Mouse (Mus musculus): ENCODE data around the gene Arpp21. TPM values are rescaled to one million over a fixed set of nuclear protein-coding genes. Genes with fewer than 3 reads are reported as not detected.

Gene Arpp21
- polyA plus RNA-seq, 1 experiment from 2014 or later = 0.82 TPM

DNA sequence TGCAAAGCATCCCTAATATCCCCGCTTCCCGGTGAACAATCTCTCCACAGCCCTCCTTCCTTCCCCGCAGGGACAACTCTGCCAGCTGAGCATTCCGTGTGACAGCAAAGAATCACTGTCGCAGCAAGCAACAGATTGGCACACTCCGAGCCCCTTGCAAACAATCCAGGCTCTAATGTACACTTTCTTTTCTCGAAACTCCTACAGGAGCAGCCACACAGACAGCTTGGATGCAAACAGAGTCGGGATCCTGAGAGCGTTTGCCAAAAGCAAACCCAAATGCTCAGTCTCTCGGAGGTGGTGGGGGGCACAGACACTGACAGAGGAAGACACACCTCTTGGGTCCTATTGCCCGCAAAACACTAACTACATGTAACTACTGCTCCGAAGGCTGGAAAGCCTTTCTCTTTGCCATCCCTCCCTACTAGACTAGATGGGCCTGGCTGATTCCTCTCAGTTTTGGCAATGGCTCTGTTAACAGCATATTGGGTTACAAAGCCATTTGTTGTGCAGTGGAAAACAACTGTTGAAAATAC, 47.3 kb downstream of the Arpp21 start:
- Histone ChIP-seq H3K9ac (ENCODE audit: low read depth, low read length) (no peak overlapping the region), H3K27me3 (replicated peaks; ENCODE audit: control insufficient read depth, insufficient read depth, low read length) (no peaks in the 10 kb centered on the region), H3K9me3 (ENCODE audit: control insufficient read depth) (no peaks in the 10 kb centered on the region), H3K36me3 (ENCODE audit: control insufficient read depth, insufficient read depth) (no peaks in the 10 kb centered on the region), H3K27ac (ENCODE audit: low read depth, low read length) (no peak overlapping the region), H3K4me1 (replicated peaks; ENCODE audit: control insufficient read depth, insufficient read depth, low read length) (no peaks in the 10 kb centered on the region), H3K4me2 (replicated peaks; ENCODE audit: low read depth) (no peak overlapping the region), H3K4me3 (ENCODE audit: low read depth, low read length) (no peak overlapping the region)
- no peak for TF ChIP-seq CTCF (IDR thresholded peaks at IDR 0.05; ENCODE audit: low read depth)
- no peak for ATAC-seq
- 55% methylated on average over 12 of the region's 12 CpGs for WGBS

DNA sequence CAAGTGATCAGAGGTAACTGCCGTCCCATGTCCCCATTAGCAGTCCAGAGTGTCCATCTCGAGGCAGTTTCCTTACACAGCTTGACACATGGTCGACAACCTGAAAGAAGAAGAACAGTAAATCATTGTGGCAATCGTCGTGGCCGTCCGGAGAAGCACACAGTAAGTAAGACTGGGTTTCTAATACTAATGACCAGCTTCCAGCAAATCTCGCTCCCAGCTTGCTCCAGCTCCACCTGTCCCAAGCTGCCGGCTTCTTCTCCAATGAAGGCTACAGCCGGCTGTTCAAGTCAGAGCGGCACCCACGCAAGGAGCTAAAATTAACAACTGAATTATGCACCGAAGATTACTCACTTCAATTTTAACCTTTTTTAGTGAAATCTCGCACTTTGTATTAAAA, 48.1 kb downstream of the Arpp21 start:
- H3K4me1 ChIP-seq (replicated peaks; ENCODE audit: control insufficient read depth, insufficient read depth, low read length) = no peaks in the 10 kb centered on the region
- no peak overlapping the region for H3K4me2 ChIP-seq (replicated peaks; ENCODE audit: low read depth)
- H3K27ac ChIP-seq (ENCODE audit: low read depth, low read length) = no peak overlapping the region
- no peak for TF ChIP-seq CTCF (IDR thresholded peaks at IDR 0.05; ENCODE audit: low read depth)
- no peak for ATAC-seq
- H3K36me3 ChIP-seq (ENCODE audit: control insufficient read depth, insufficient read depth) = no peaks in the 10 kb centered on the region
- 58% methylated on average over 14 of the region's 14 CpGs for WGBS
- no peaks in the 10 kb centered on the region for H3K9me3 ChIP-seq (ENCODE audit: control insufficient read depth)
- H3K4me3 ChIP-seq (ENCODE audit: low read depth, low read length) = no peak overlapping the region
- no peak overlapping the region for H3K9ac ChIP-seq (ENCODE audit: low read depth, low read length)
- no peaks in the 10 kb centered on the region for H3K27me3 ChIP-seq (replicated peaks; ENCODE audit: control insufficient read depth, insufficient read depth, low read length)

DNA sequence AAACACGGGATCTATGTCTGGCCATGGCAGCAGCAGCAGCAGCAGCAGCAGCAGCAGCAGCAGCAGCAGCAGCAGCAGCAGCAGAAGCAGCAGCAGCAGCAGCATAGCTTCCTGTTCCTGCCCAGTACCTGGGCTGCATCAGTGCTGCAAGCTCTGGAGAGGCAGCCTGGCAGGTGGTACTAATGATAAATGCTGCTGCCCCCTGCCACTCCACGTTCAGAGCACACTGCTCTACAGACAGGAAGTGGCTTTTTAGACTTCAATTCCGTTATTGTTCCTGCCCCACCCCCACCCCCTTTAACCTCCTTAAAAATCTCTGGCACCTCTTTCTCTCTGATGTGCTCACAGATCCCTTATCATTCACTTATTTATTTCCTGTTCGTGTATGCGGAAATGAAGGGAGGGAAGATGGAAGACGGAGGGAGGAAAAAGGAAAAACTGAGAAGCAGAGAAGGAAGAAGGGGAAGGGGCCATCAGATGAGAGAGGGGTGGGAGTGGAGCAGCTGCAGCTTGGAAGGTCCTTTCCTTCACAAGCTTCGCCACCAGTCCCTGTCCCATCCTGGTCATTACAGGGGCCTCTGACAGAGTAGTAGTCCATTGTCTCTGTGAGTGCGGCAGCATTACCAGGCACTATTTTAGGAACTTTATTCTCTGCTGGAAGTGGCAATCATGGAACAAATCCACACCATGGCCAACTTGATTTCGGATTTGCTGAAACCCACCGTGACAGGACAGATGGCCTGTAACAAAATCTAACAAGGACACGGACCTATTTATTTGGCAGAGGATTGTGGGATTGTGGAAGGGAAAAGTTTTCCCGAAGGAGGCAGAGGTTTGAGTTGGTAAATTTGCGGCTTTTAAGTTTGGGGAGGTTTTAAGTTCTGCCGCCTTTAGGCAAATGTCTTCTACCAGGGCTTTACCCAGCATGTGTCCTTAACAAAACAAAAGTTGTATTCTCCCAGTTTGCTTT, 49.1 kb downstream of the Arpp21 start:
- H3K27ac ChIP-seq (ENCODE audit: low read depth, low read length) = no peak overlapping the region
- H3K27me3 ChIP-seq (replicated peaks; ENCODE audit: control insufficient read depth, insufficient read depth, low read length) = no peaks in the 10 kb centered on the region
- no peak overlapping the region for H3K4me3 ChIP-seq (ENCODE audit: low read depth, low read length)
- H3K9me3 ChIP-seq (ENCODE audit: control insufficient read depth) = no peaks in the 10 kb centered on the region
- no peak overlapping the region for H3K9ac ChIP-seq (ENCODE audit: low read depth, low read length)
- no peak for ATAC-seq
- H3K36me3 ChIP-seq (ENCODE audit: control insufficient read depth, insufficient read depth) = no peaks in the 10 kb centered on the region
- H3K4me1 ChIP-seq (replicated peaks; ENCODE audit: control insufficient read depth, insufficient read depth, low read length) = no peaks in the 10 kb centered on the region
- no peak overlapping the region for H3K4me2 ChIP-seq (replicated peaks; ENCODE audit: low read depth)
- TF ChIP-seq CTCF (IDR thresholded peaks at IDR 0.05; ENCODE audit: low read depth) = no peak
- WGBS = 21% methylated on average over 14 of the region's 14 CpGs

DNA sequence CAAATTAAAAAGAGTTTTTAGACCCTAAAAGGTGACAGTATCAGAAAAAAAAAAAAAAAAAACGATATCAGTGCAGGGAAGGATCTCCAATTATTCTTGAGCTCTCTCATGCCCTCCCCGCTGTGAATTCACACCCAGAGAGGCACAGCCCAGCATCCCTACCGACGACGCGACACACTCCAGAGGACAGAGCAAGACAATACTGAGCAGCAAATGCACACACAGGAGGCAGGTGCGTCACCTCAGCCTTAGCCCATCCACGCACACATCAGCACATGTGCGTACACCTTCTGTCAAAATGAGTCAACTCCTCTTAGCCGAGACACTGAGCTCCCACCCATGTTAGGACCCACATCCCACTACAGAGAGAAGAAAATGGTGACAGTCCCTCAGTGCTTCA, 50.0 kb downstream of the Arpp21 start:
- H3K27me3 ChIP-seq (replicated peaks; ENCODE audit: control insufficient read depth, insufficient read depth, low read length) = no peaks in the 10 kb centered on the region
- no peak for TF ChIP-seq CTCF (IDR thresholded peaks at IDR 0.05; ENCODE audit: low read depth)
- H3K36me3 ChIP-seq (ENCODE audit: control insufficient read depth, insufficient read depth) = no peaks in the 10 kb centered on the region
- H3K4me1 ChIP-seq (replicated peaks; ENCODE audit: control insufficient read depth, insufficient read depth, low read length) = no peaks in the 10 kb centered on the region
- 58% methylated on average over 10 of the region's 10 CpGs for WGBS
- no peak overlapping the region for H3K27ac ChIP-seq (ENCODE audit: low read depth, low read length)
- no peaks in the 10 kb centered on the region for H3K9me3 ChIP-seq (ENCODE audit: control insufficient read depth)
- no peak for ATAC-seq
- no peak overlapping the region for H3K4me3 ChIP-seq (ENCODE audit: low read depth, low read length)
- H3K9ac ChIP-seq (ENCODE audit: low read depth, low read length) = no peak overlapping the region
- no peak overlapping the region for H3K4me2 ChIP-seq (replicated peaks; ENCODE audit: low read depth)

DNA sequence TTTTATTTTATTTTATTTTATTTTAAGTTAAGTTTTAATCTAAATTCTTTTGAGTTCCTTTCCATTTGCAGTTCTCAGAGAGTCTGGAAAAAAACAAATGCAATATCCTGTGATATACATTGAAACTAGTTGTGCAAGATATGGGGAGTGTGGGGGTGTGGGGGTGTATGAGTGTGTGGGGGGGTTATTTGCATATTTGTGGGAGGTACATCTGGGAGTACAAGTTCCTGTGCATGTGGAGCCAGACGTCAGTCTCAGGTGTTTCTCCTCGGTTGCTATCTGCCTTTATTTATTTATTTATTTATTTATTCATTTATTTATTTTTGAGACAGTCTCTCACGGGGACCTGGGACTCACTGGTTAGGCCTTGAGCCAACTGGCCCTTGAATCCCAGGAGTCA, 53.0 kb downstream of the Arpp21 start:
- no peak for TF ChIP-seq CTCF (IDR thresholded peaks at IDR 0.05; ENCODE audit: low read depth)
- H3K4me1 ChIP-seq (replicated peaks; ENCODE audit: control insufficient read depth, insufficient read depth, low read length) = no peaks in the 10 kb centered on the region
- ATAC-seq = no peak
- H3K4me2 ChIP-seq (replicated peaks; ENCODE audit: low read depth) = no peak overlapping the region
- no peak overlapping the region for H3K27ac ChIP-seq (ENCODE audit: low read depth, low read length)
- WGBS = 45% methylated on average over 3 of the region's 3 CpGs
- no peak overlapping the region for H3K4me3 ChIP-seq (ENCODE audit: low read depth, low read length)
- H3K36me3 ChIP-seq (ENCODE audit: control insufficient read depth, insufficient read depth) = no peaks in the 10 kb centered on the region
- no peak overlapping the region for H3K9ac ChIP-seq (ENCODE audit: low read depth, low read length)
- H3K27me3 ChIP-seq (replicated peaks; ENCODE audit: control insufficient read depth, insufficient read depth, low read length) = no peaks in the 10 kb centered on the region
- H3K9me3 ChIP-seq (ENCODE audit: control insufficient read depth) = no peaks in the 10 kb centered on the region

DNA sequence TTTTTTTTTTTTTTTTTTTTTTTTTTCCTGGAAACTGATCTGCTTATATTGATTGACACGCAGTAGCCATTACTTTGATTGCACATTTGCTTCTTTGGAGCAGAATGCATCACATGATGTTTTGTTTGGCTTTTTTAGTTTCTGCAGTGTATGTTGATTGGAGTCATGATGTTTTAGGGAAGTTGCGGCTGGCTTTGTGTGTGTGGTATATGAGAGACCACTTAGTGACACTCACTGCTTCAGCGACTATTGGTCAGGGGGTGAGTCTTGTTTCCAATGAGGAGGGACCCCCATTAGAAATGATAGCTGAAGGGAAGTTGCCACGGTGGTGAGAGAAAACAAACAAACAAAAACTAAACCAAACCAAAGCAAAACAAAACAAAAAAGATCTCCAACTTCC, 55.7 kb downstream of the Arpp21 start:
- 82% methylated on average over 4 of the region's 4 CpGs for WGBS
- Histone ChIP-seq H3K9me3 (ENCODE audit: control insufficient read depth) (no peaks in the 10 kb centered on the region), H3K4me1 (replicated peaks; ENCODE audit: control insufficient read depth, insufficient read depth, low read length) (no peaks in the 10 kb centered on the region), H3K27me3 (replicated peaks; ENCODE audit: control insufficient read depth, insufficient read depth, low read length) (no peaks in the 10 kb centered on the region), H3K36me3 (ENCODE audit: control insufficient read depth, insufficient read depth) (no peaks in the 10 kb centered on the region), H3K4me2 (replicated peaks; ENCODE audit: low read depth) (no peak overlapping the region), H3K9ac (ENCODE audit: low read depth, low read length) (no peak overlapping the region), H3K4me3 (ENCODE audit: low read depth, low read length) (no peak overlapping the region), H3K27ac (ENCODE audit: low read depth, low read length) (no peak overlapping the region)
- no peak for ATAC-seq
- TF ChIP-seq CTCF (IDR thresholded peaks at IDR 0.05; ENCODE audit: low read depth) = no peak

Measured in intestine, postnatal 0 days (tissue).